Mouse (Mus musculus): ENCODE data around the gene Blzf1. TPM values are rescaled to one million over a fixed set of nuclear protein-coding genes. Genes with fewer than 3 reads are reported as not detected.
A peak's percentile ranks its signal among the peaks of the same experiment; 100 is the strongest.

Blzf1 gene
- polyA plus RNA-seq, 1 experiment from 2014 or later = 30.8 TPM

- Histone ChIP-seq H3K27ac (ENCODE audit: low read depth, low read length) (no peak overlapping the region), H3K4me2 (replicated peaks; ENCODE audit: low read depth, low read length) (no peak overlapping the region), H3K27me3 (ENCODE audit: control insufficient read depth, insufficient read depth, low read length) (no peaks in the 10 kb centered on the region), H3K36me3 (ENCODE audit: control insufficient read depth, insufficient read depth, low read length) (no peaks in the 10 kb centered on the region), H3K4me3 (ENCODE audit: low read depth, low read length) (no peak overlapping the region), H3K9ac (ENCODE audit: low read depth, low read length) (no peak overlapping the region), H3K4me1 (replicated peaks; ENCODE audit: control insufficient read depth, insufficient read depth, low read length) (no peaks in the 10 kb centered on the region), H3K9me3 (ENCODE audit: control insufficient read depth, low read length) (no peaks in the 10 kb centered on the region)
- DNase-seq (ENCODE audit: low spot score) = no peak
- 90% methylated on average over 4 of the region's 4 CpGs for WGBS
- ATAC-seq (ENCODE audit: low FRiP score) = no peak
Observed at GRCm38 (mm10) chr1:164324221-164324620, 16.9 kb upstream of the Blzf1 start.

- ATAC-seq (ENCODE audit: low FRiP score) (no peak), DNase-seq (ENCODE audit: low spot score) (no peak)
- no peaks in the 10 kb centered on the region for H3K4me1 ChIP-seq (replicated peaks; ENCODE audit: control insufficient read depth, insufficient read depth, low read length)
- H3K27ac ChIP-seq (ENCODE audit: low read depth, low read length) = no peak overlapping the region
- no peak overlapping the region for H3K4me2 ChIP-seq (replicated peaks; ENCODE audit: low read depth, low read length)
- no peaks in the 10 kb centered on the region for H3K9me3 ChIP-seq (ENCODE audit: control insufficient read depth, low read length)
- 86% methylated on average over 8 of the region's 8 CpGs for WGBS
- no peaks in the 10 kb centered on the region for H3K27me3 ChIP-seq (ENCODE audit: control insufficient read depth, insufficient read depth, low read length)
- H3K9ac ChIP-seq (ENCODE audit: low read depth, low read length) = no peak overlapping the region
- no peaks in the 10 kb centered on the region for H3K36me3 ChIP-seq (ENCODE audit: control insufficient read depth, insufficient read depth, low read length)
- H3K4me3 ChIP-seq (ENCODE audit: low read depth, low read length) = no peak overlapping the region
Observed at GRCm38 (mm10) chr1:164322987-164323650, 15.8 kb upstream of the Blzf1 start.

- no peaks in the 10 kb centered on the region for H3K9me3 ChIP-seq (ENCODE audit: control insufficient read depth, low read length)
Observed at GRCm38 (mm10) chr1:164321408-164321807, 14.1 kb upstream of the Blzf1 start.

GRCm38 (mm10) chr1:164320731-164321130 is 13.4 kb upstream of the Blzf1 start:
- DNase-seq (ENCODE audit: low spot score) (no peak), ATAC-seq (ENCODE audit: low FRiP score) (no peak)
- no peak overlapping the region for H3K4me2 ChIP-seq (replicated peaks; ENCODE audit: low read depth, low read length)

More at GRCm38 (mm10) chr1:164321408-164321807, 14.1 kb upstream of the Blzf1 start:
- no peak for DNase-seq (ENCODE audit: low spot score)
- Histone ChIP-seq H3K4me1 (replicated peaks; ENCODE audit: control insufficient read depth, insufficient read depth, low read length) (no peaks in the 10 kb centered on the region), H3K27me3 (ENCODE audit: control insufficient read depth, insufficient read depth, low read length) (no peaks in the 10 kb centered on the region), H3K27ac (ENCODE audit: low read depth, low read length) (no peak overlapping the region), H3K4me2 (replicated peaks; ENCODE audit: low read depth, low read length) (no peak overlapping the region), H3K36me3 (ENCODE audit: control insufficient read depth, insufficient read depth, low read length) (no peaks in the 10 kb centered on the region), H3K4me3 (ENCODE audit: low read depth, low read length) (no peak overlapping the region), H3K9ac (ENCODE audit: low read depth, low read length) (no peak overlapping the region)
- ATAC-seq (ENCODE audit: low FRiP score) = no peak
- 86% methylated on average over 10 of the region's 10 CpGs for WGBS

GRCm38 (mm10) chr1:164319542-164320140 is 12.4 kb upstream of the Blzf1 start:
- Histone ChIP-seq H3K4me3 (ENCODE audit: low read depth, low read length) (no peak overlapping the region), H3K9me3 (ENCODE audit: control insufficient read depth, low read length) (no peaks in the 10 kb centered on the region), H3K27ac (ENCODE audit: low read depth, low read length) (no peak overlapping the region), H3K4me2 (replicated peaks; ENCODE audit: low read depth, low read length) (no peak overlapping the region), H3K36me3 (ENCODE audit: control insufficient read depth, insufficient read depth, low read length) (no peaks in the 10 kb centered on the region), H3K9ac (ENCODE audit: low read depth, low read length) (no peak overlapping the region), H3K27me3 (ENCODE audit: control insufficient read depth, insufficient read depth, low read length) (no peaks in the 10 kb centered on the region), H3K4me1 (replicated peaks; ENCODE audit: control insufficient read depth, insufficient read depth, low read length) (no peaks in the 10 kb centered on the region)
- DNase-seq (ENCODE audit: low spot score) (no peak), ATAC-seq (ENCODE audit: low FRiP score) (no peak)
- WGBS = 79% methylated on average over 14 of the region's 14 CpGs

More at GRCm38 (mm10) chr1:164320731-164321130, 13.4 kb upstream of the Blzf1 start:
- Histone ChIP-seq H3K9me3 (ENCODE audit: control insufficient read depth, low read length) (no peaks in the 10 kb centered on the region), H3K9ac (ENCODE audit: low read depth, low read length) (no peak overlapping the region), H3K4me1 (replicated peaks; ENCODE audit: control insufficient read depth, insufficient read depth, low read length) (no peaks in the 10 kb centered on the region), H3K27ac (ENCODE audit: low read depth, low read length) (no peak overlapping the region), H3K4me3 (ENCODE audit: low read depth, low read length) (no peak overlapping the region), H3K36me3 (ENCODE audit: control insufficient read depth, insufficient read depth, low read length) (no peaks in the 10 kb centered on the region), H3K27me3 (ENCODE audit: control insufficient read depth, insufficient read depth, low read length) (no peaks in the 10 kb centered on the region)
- 83% methylated on average over 5 of the region's 5 CpGs for WGBS

- H3K4me3 ChIP-seq (ENCODE audit: low read depth, low read length) = no peak overlapping the region
- no peak overlapping the region for H3K9ac ChIP-seq (ENCODE audit: low read depth, low read length)
- H3K27me3 ChIP-seq (ENCODE audit: control insufficient read depth, insufficient read depth, low read length) = no peaks in the 10 kb centered on the region
- 92% methylated on average over 5 of the region's 5 CpGs for WGBS
- DNase-seq (ENCODE audit: low spot score) (no peak), ATAC-seq (ENCODE audit: low FRiP score) (no peak)
- H3K27ac ChIP-seq (ENCODE audit: low read depth, low read length) = no peak overlapping the region
- H3K4me1 ChIP-seq (replicated peaks; ENCODE audit: control insufficient read depth, insufficient read depth, low read length) = no peaks in the 10 kb centered on the region
- no peaks in the 10 kb centered on the region for H3K36me3 ChIP-seq (ENCODE audit: control insufficient read depth, insufficient read depth, low read length)
- no peak overlapping the region for H3K4me2 ChIP-seq (replicated peaks; ENCODE audit: low read depth, low read length)
- H3K9me3 ChIP-seq (ENCODE audit: control insufficient read depth, low read length) = no peaks in the 10 kb centered on the region
Observed at GRCm38 (mm10) chr1:164318474-164318873, 11.2 kb upstream of the Blzf1 start.

GRCm38 (mm10) chr1:164317261-164317660 is 10.0 kb upstream of the Blzf1 start:
- DNase-seq (ENCODE audit: low spot score) (no peak), ATAC-seq (ENCODE audit: low FRiP score) (no peak)
- WGBS = 87% methylated on average over 9 of the region's 9 CpGs
- no peaks in the 10 kb centered on the region for H3K9me3 ChIP-seq (ENCODE audit: control insufficient read depth, low read length)
- H3K9ac ChIP-seq (ENCODE audit: low read depth, low read length) = no peak overlapping the region
- H3K4me1 ChIP-seq (replicated peaks; ENCODE audit: control insufficient read depth, insufficient read depth, low read length) = no peaks in the 10 kb centered on the region
- H3K36me3 ChIP-seq (ENCODE audit: control insufficient read depth, insufficient read depth, low read length) = no peaks in the 10 kb centered on the region
- H3K27ac ChIP-seq (ENCODE audit: low read depth, low read length) = no peak overlapping the region
- no peak overlapping the region for H3K4me2 ChIP-seq (replicated peaks; ENCODE audit: low read depth, low read length)
- no peak overlapping the region for H3K4me3 ChIP-seq (ENCODE audit: low read depth, low read length)
- H3K27me3 ChIP-seq (ENCODE audit: control insufficient read depth, insufficient read depth, low read length) = no peaks in the 10 kb centered on the region

GRCm38 (mm10) chr1:164316697-164317096 is 9.4 kb upstream of the Blzf1 start:
- DNase-seq (ENCODE audit: low spot score) (peak; percentile 87), ATAC-seq (ENCODE audit: low FRiP score) (peak; percentile 46; the same call in 1 of the 2 replicates)
- H3K4me1 ChIP-seq (replicated peaks; ENCODE audit: control insufficient read depth, insufficient read depth, low read length) = no peaks in the 10 kb centered on the region
- no peaks in the 10 kb centered on the region for H3K9me3 ChIP-seq (ENCODE audit: control insufficient read depth, low read length)
- no peak overlapping the region for H3K9ac ChIP-seq (ENCODE audit: low read depth, low read length)
- no peak overlapping the region for H3K4me3 ChIP-seq (ENCODE audit: low read depth, low read length)
- H3K4me2 ChIP-seq (replicated peaks; ENCODE audit: low read depth, low read length) = no peak overlapping the region
- H3K36me3 ChIP-seq (ENCODE audit: control insufficient read depth, insufficient read depth, low read length) = no peaks in the 10 kb centered on the region
- WGBS = 33% methylated on average over 3 of the region's 3 CpGs
- H3K27ac ChIP-seq (ENCODE audit: low read depth, low read length) = no peak overlapping the region
- no peaks in the 10 kb centered on the region for H3K27me3 ChIP-seq (ENCODE audit: control insufficient read depth, insufficient read depth, low read length)

GRCm38 (mm10) chr1:164315266-164315665 is 8.0 kb upstream of the Blzf1 start:
- no peak overlapping the region for H3K4me2 ChIP-seq (replicated peaks; ENCODE audit: low read depth, low read length)
- ATAC-seq (ENCODE audit: low FRiP score) = no peak

More at GRCm38 (mm10) chr1:164315266-164315665, 8.0 kb upstream of the Blzf1 start:
- Histone ChIP-seq H3K36me3 (ENCODE audit: control insufficient read depth, insufficient read depth, low read length) (no peaks in the 10 kb centered on the region), H3K27ac (ENCODE audit: low read depth, low read length) (no peak overlapping the region), H3K9me3 (ENCODE audit: control insufficient read depth, low read length) (no peaks in the 10 kb centered on the region), H3K9ac (ENCODE audit: low read depth, low read length) (no peak overlapping the region), H3K4me3 (ENCODE audit: low read depth, low read length) (no peak overlapping the region), H3K4me1 (replicated peaks; ENCODE audit: control insufficient read depth, insufficient read depth, low read length) (no peaks in the 10 kb centered on the region), H3K27me3 (ENCODE audit: control insufficient read depth, insufficient read depth, low read length) (no peaks in the 10 kb centered on the region)
- peak; percentile 49 for DNase-seq (ENCODE audit: low spot score)
- WGBS = 74% methylated on average over 8 of the region's 8 CpGs
